ENCODE assay signal across 32 mouse cellular contexts in genomic region chr5:90425191-90425590, GRCm38 (mm10). TPM values are rescaled to one million over a fixed set of nuclear protein-coding genes. Genes with fewer than 3 reads are reported as not detected.
"Had no signal": no experiment of that assay in that cellular context is flagged by ENCODE, and none has a peak within 500 bp of the region (broad histone marks: within the 10 kb centered on the region; RNA-seq: fewer than 3 reads in every experiment).

No protein-coding gene starts in this region.

- H3K9me3 ChIP-seq: embryonic facial prominence, embryonic 10.5 days; embryonic facial prominence, embryonic 12.5 days; embryonic facial prominence, embryonic 13.5 days; embryonic facial prominence, embryonic 15.5 days; forebrain, embryonic 10.5 days; forebrain, embryonic 12.5 days; forebrain, embryonic 13.5 days; forebrain, embryonic 15.5 days had no signal

- H3K9ac ChIP-seq: embryonic facial prominence, embryonic 12.5 days; embryonic facial prominence, embryonic 13.5 days; embryonic facial prominence, embryonic 15.5 days; forebrain, embryonic 12.5 days; forebrain, embryonic 13.5 days; forebrain, embryonic 15.5 days; forebrain, postnatal 0 days had no signal

- H3K27ac ChIP-seq: embryonic facial prominence, embryonic 10.5 days; embryonic facial prominence, embryonic 12.5 days; embryonic facial prominence, embryonic 13.5 days; embryonic facial prominence, embryonic 15.5 days; forebrain, embryonic 10.5 days; forebrain, embryonic 12.5 days; forebrain, embryonic 13.5 days; forebrain, embryonic 15.5 days; gastrocnemius, adult 2 months; heart, adult 2 months had no signal

- ATAC-seq: forebrain, embryonic 13.5 days; forebrain, embryonic 14.5 days; forebrain, embryonic 15.5 days; forebrain, embryonic 16.5 days; forebrain, postnatal 0 days had no signal

- DNase-seq: cerebellum, adult 2 months; cerebellum, adult 8-10 months; cerebellum, adult 9-10 months; cerebellum, adult 9-11 months; cerebellum, postnatal 10 days; cerebellum, postnatal 14 days; cerebellum, postnatal 25 days; cerebellum, postnatal 36 days; embryo, embryonic 11 days; forebrain, postnatal 0 days; gastrocnemius, adult 2 months; gastrocnemius, postnatal 10 days; gastrocnemius, postnatal 14 days; gastrocnemius, postnatal 25 days; gastrocnemius, postnatal 36 days; heart, adult 11 months; heart, adult 18-20 months; heart, adult 2 months had no signal

- H3K4me3 ChIP-seq: embryonic facial prominence, embryonic 10.5 days; embryonic facial prominence, embryonic 12.5 days; embryonic facial prominence, embryonic 13.5 days; embryonic facial prominence, embryonic 15.5 days; erythroblast, embryonic 14.5 days; forebrain, embryonic 10.5 days; forebrain, embryonic 12.5 days; forebrain, embryonic 13.5 days; forebrain, embryonic 15.5 days; gastrocnemius, adult 2 months; heart, adult 2 months had no signal

- H3K36me3 ChIP-seq: embryonic facial prominence, embryonic 10.5 days; embryonic facial prominence, embryonic 12.5 days; embryonic facial prominence, embryonic 13.5 days; embryonic facial prominence, embryonic 15.5 days; forebrain, embryonic 10.5 days; forebrain, embryonic 12.5 days; forebrain, embryonic 15.5 days had no signal

- H3K4me1 ChIP-seq: embryonic facial prominence, embryonic 10.5 days; embryonic facial prominence, embryonic 12.5 days; embryonic facial prominence, embryonic 13.5 days; embryonic facial prominence, embryonic 15.5 days; forebrain, embryonic 10.5 days; forebrain, embryonic 12.5 days; forebrain, embryonic 13.5 days; forebrain, embryonic 15.5 days had no signal

- H3K27me3 ChIP-seq: embryonic facial prominence, embryonic 12.5 days; embryonic facial prominence, embryonic 13.5 days; embryonic facial prominence, embryonic 15.5 days; forebrain, embryonic 12.5 days; forebrain, embryonic 13.5 days; forebrain, embryonic 15.5 days had no signal

- H3K4me2 ChIP-seq: embryonic facial prominence, embryonic 12.5 days; embryonic facial prominence, embryonic 13.5 days; embryonic facial prominence, embryonic 15.5 days; forebrain, embryonic 12.5 days; forebrain, embryonic 13.5 days; forebrain, embryonic 15.5 days had no signal

RNA-seq across cellular contexts. Expression of gene Alb, which starts 35.5 kb away (rescaled TPM):
- total RNA-seq: common myeloid progenitor, adult 5-6 weeks; forebrain, postnatal 0 days; granulocyte monocyte progenitor cell, adult 5-6 weeks; heart, adult 18-20 months; heart, adult 2 months had no signal
- polyA plus RNA-seq: embryonic facial prominence, embryonic 10.5 days; forebrain, embryonic 10.5 days; forebrain, embryonic 11.5 days; forebrain, embryonic 12.5 days; forebrain, embryonic 13.5 days; forebrain, embryonic 14.5 days; forebrain, embryonic 15.5 days; forebrain, postnatal 0 days had no signal
